Mouse (Mus musculus) forebrain, embryonic 16.5 days (tissue): Measurements from ENCODE around the gene Dspp. TPM values are rescaled to one million over a fixed set of nuclear protein-coding genes. Genes with fewer than 3 reads are reported as not detected.
A peak's percentile ranks its signal among the peaks of the same experiment; 100 is the strongest.

Experiments used
- ATAC-seq: fragments of 200-750 bp; cut with Nextera tagmentation; 2 replicates; pipeline ENCODE4 v1.8.0; 2017; ENCODE audit warnings: mild to moderate bottlenecking, moderate library complexity
- H3K27ac ChIP-seq: fragments of 300-500 bp; sonication (generic); 2 replicates; pipeline ENCODE4 v1.5.1; 2014; ENCODE audit warnings: low read length, control low read depth
- H3K27me3 ChIP-seq: fragments of 300-500 bp; sonication (generic); replicated peaks from 2 replicates; pipeline ENCODE4 v1.6.1; 2014; ENCODE audit warnings: low read length; ENCODE audit not compliant: control insufficient read depth, insufficient read depth
- H3K36me3 ChIP-seq: fragments of 300-500 bp; sonication (generic); 2 replicates; pipeline ENCODE4 v1.6.1; 2014; ENCODE audit not compliant: control insufficient read depth, insufficient read depth
- H3K4me1 ChIP-seq: fragments of 300-500 bp; sonication (generic); replicated peaks from 2 replicates; pipeline ENCODE4 v1.6.1; 2014; ENCODE audit warnings: low read length; ENCODE audit not compliant: control insufficient read depth, insufficient read depth
- H3K4me2 ChIP-seq: fragments of 300-500 bp; sonication (generic); 2 replicates; pipeline ENCODE4 v1.6.1; 2014; ENCODE audit warnings: mild to moderate bottlenecking, low read length, control low read depth
- H3K4me3 ChIP-seq: fragments of 300-500 bp; sonication (generic); replicated peaks from 2 replicates; pipeline ENCODE4 v1.5.1; 2014; ENCODE audit warnings: mild to moderate bottlenecking, low read length, control low read depth
- H3K9ac ChIP-seq: fragments of 300-500 bp; sonication (generic); replicated peaks from 2 replicates; pipeline ENCODE4 v1.6.1; 2014; ENCODE audit warnings: low read depth, low read length, control low read depth
- H3K9me3 ChIP-seq: fragments of 300-500 bp; sonication (generic); 2 replicates; pipeline ENCODE4 v1.6.1; 2016; ENCODE audit warnings: low read length; ENCODE audit not compliant: control insufficient read depth
- WGBS: fragments of 180-500 bp; shearing (Covaris S2); extraction: QIAGEN DNeasy Blood & Tissue Kit; methylation state at CpG from one replicate; pipeline ENCODE4 v1.1.7; 2014; 5-methylcytosine and 5-hydroxymethylcytosine counted together
- polyA plus RNA-seq: library from polyadenylated mRNA; unstranded; fragments of >200 nt; fragmentation: Nextera tagmentation; extraction: Ambion mirVana; gene quantifications from 2 replicates; pipeline ENCODE4 v1.2.1, GENCODE M21; 2015

Gene Dspp
- polyA plus RNA-seq, 1 experiment from 2014 or later: 0.04 TPM

- no peak overlapping the region for H3K4me3 ChIP-seq
- no peak overlapping the region for H3K9ac ChIP-seq
- H3K4me1 ChIP-seq: no peaks in the 10 kb centered on the region
- H3K9me3 ChIP-seq: no peaks in the 10 kb centered on the region
- H3K27ac ChIP-seq: no peak overlapping the region
- 90% methylated on average over 2 of the region's 2 CpGs for WGBS
- no peak overlapping the region for H3K4me2 ChIP-seq
- H3K36me3 ChIP-seq: no peaks in the 10 kb centered on the region
- ATAC-seq: no peak
- no peaks in the 10 kb centered on the region for H3K27me3 ChIP-seq
Observed at GRCm38 (mm10) chr5:104141067-104141466, 29.4 kb upstream of the Dspp start.

GRCm38 (mm10) chr5:104144057-104144456 is 26.5 kb upstream of the Dspp start:
- Histone ChIP-seq H3K4me2 (no peak overlapping the region), H3K9me3 (no peaks in the 10 kb centered on the region), H3K4me3 (no peak overlapping the region), H3K36me3 (no peaks in the 10 kb centered on the region), H3K4me1 (no peaks in the 10 kb centered on the region), H3K9ac (no peak overlapping the region), H3K27me3 (no peaks in the 10 kb centered on the region), H3K27ac (no peak overlapping the region)
- 84% methylated on average over 4 of the region's 4 CpGs for WGBS
- no peak for ATAC-seq

- no peak overlapping the region for H3K27ac ChIP-seq
- no peaks in the 10 kb centered on the region for H3K36me3 ChIP-seq
- WGBS: 82% methylated on average over 7 of the region's 7 CpGs
- ATAC-seq: no peak
- no peak overlapping the region for H3K4me2 ChIP-seq
- no peaks in the 10 kb centered on the region for H3K4me1 ChIP-seq
- H3K9me3 ChIP-seq: no peaks in the 10 kb centered on the region
- no peak overlapping the region for H3K9ac ChIP-seq
- H3K27me3 ChIP-seq: no peaks in the 10 kb centered on the region
- no peak overlapping the region for H3K4me3 ChIP-seq
Observed at GRCm38 (mm10) chr5:104149349-104149748, 21.2 kb upstream of the Dspp start.

GRCm38 (mm10) chr5:104150196-104150595 is 20.3 kb upstream of the Dspp start:
- ATAC-seq: no peak
- Histone ChIP-seq H3K27me3 (no peaks in the 10 kb centered on the region), H3K4me3 (no peak overlapping the region), H3K27ac (no peak overlapping the region), H3K9ac (no peak overlapping the region), H3K4me1 (no peaks in the 10 kb centered on the region), H3K4me2 (no peak overlapping the region), H3K9me3 (no peaks in the 10 kb centered on the region), H3K36me3 (no peaks in the 10 kb centered on the region)
- WGBS: 95% methylated on average over 6 of the region's 6 CpGs

- H3K4me1 ChIP-seq: no peaks in the 10 kb centered on the region; the same call in 1 of the 2 replicates
- no peak overlapping the region for H3K4me2 ChIP-seq
- H3K27me3 ChIP-seq: no peaks in the 10 kb centered on the region
- ATAC-seq: no peak
- H3K9ac ChIP-seq: no peak overlapping the region
- no peaks in the 10 kb centered on the region for H3K9me3 ChIP-seq
- H3K27ac ChIP-seq: no peak overlapping the region
- no peaks in the 10 kb centered on the region for H3K36me3 ChIP-seq
- no peak overlapping the region for H3K4me3 ChIP-seq
- WGBS: 92% methylated on average over 7 of the region's 7 CpGs
Observed at GRCm38 (mm10) chr5:104157701-104158100, 12.8 kb upstream of the Dspp start.

- WGBS: 74% methylated on average over 7 of the region's 7 CpGs
- ATAC-seq: peak; percentile 45; the same call in 1 of the 2 replicates
- Histone ChIP-seq H3K9me3 (no peaks in the 10 kb centered on the region), H3K4me3 (no peak overlapping the region), H3K27me3 (no peaks in the 10 kb centered on the region), H3K9ac (no peak overlapping the region), H3K4me1 (no peaks in the 10 kb centered on the region; the same call in 1 of the 2 replicates), H3K27ac (no peak overlapping the region), H3K36me3 (no peaks in the 10 kb centered on the region), H3K4me2 (no peak overlapping the region)
Observed at GRCm38 (mm10) chr5:104158332-104159052, 12.0 kb upstream of the Dspp start.

GRCm38 (mm10) chr5:104160581-104160980 is 9.9 kb upstream of the Dspp start:
- Histone ChIP-seq H3K4me2 (no peak overlapping the region), H3K27me3 (no peaks in the 10 kb centered on the region), H3K9ac (no peak overlapping the region), H3K36me3 (no peaks in the 10 kb centered on the region), H3K4me1 (no peaks in the 10 kb centered on the region; the same call in 1 of the 2 replicates), H3K27ac (no peak overlapping the region), H3K4me3 (no peak overlapping the region), H3K9me3 (no peaks in the 10 kb centered on the region)
- no peak for ATAC-seq
- 84% methylated on average over 3 of the region's 3 CpGs for WGBS

- no peaks in the 10 kb centered on the region for H3K27me3 ChIP-seq
- no peaks in the 10 kb centered on the region for H3K9me3 ChIP-seq
- no peaks in the 10 kb centered on the region for H3K36me3 ChIP-seq
- H3K4me3 ChIP-seq: no peak overlapping the region
- no peak for ATAC-seq
- no peaks in the 10 kb centered on the region; the same call in 1 of the 2 replicates for H3K4me1 ChIP-seq
- H3K9ac ChIP-seq: no peak overlapping the region
- 83% methylated on average over 1 of the region's 1 CpGs for whole genome bisulfite sequencing
- no peak overlapping the region for H3K4me2 ChIP-seq
- H3K27ac ChIP-seq: no peak overlapping the region
Observed at GRCm38 (mm10) chr5:104161390-104161789, 9.1 kb upstream of the Dspp start.

GRCm38 (mm10) chr5:104163536-104163935 is 7.0 kb upstream of the Dspp start:
- no peaks in the 10 kb centered on the region for H3K36me3 ChIP-seq
- H3K9me3 ChIP-seq: no peaks in the 10 kb centered on the region
- ATAC-seq: no peak
- H3K4me2 ChIP-seq: no peak overlapping the region
- H3K4me1 ChIP-seq: no peaks in the 10 kb centered on the region; the same call in 1 of the 2 replicates
- no peak overlapping the region for H3K9ac ChIP-seq
- H3K27ac ChIP-seq: no peak overlapping the region
- H3K27me3 ChIP-seq: no peaks in the 10 kb centered on the region
- H3K4me3 ChIP-seq: no peak overlapping the region
- WGBS: 79% methylated on average over 4 of the region's 4 CpGs
